Mouse (Mus musculus): ENCODE data around the gene Dop1a. TPM values are rescaled to one million over a fixed set of nuclear protein-coding genes. Genes with fewer than 3 reads are reported as not detected.

Gene Dop1a
- polyA plus RNA-seq, 1 experiment from 2014 or later = 17.1 TPM

GRCm38 (mm10) chr9:86514390-86514789, 47.4 kb downstream of the Dop1a start:
- Histone ChIP-seq H3K9me3 (no peaks in the 10 kb centered on the region), H3K36me3 (peaks cover 52% of the 10 kb centered on the region), H3K27me3 (no peaks in the 10 kb centered on the region), H3K4me3 (no peak overlapping the region), H3K4me2 (replicated peaks) (no peak overlapping the region), H3K9ac (no peak overlapping the region), H3K4me1 (no peaks in the 10 kb centered on the region), H3K27ac (no peak overlapping the region)
- no peak for ATAC-seq (ENCODE audit: low FRiP score, low read depth)
- WGBS = 89% methylated on average over 3 of the region's 3 CpGs

GRCm38 (mm10) chr9:86514798-86515197, 47.8 kb downstream of the Dop1a start:
- Histone ChIP-seq H3K9ac (no peak overlapping the region), H3K27ac (no peak overlapping the region), H3K4me1 (no peaks in the 10 kb centered on the region), H3K27me3 (no peaks in the 10 kb centered on the region), H3K4me3 (no peak overlapping the region), H3K36me3 (peaks cover 54% of the 10 kb centered on the region), H3K4me2 (replicated peaks) (no peak overlapping the region), H3K9me3 (no peaks in the 10 kb centered on the region)
- no peak for ATAC-seq (ENCODE audit: low FRiP score, low read depth)
- WGBS = 95% methylated on average over 4 of the region's 4 CpGs

GRCm38 (mm10) chr9:86522335-86522734, 55.4 kb downstream of the Dop1a start:
- no peaks in the 10 kb centered on the region for H3K9me3 ChIP-seq
- peaks cover 49% of the 10 kb centered on the region for H3K36me3 ChIP-seq
- H3K9ac ChIP-seq = no peak overlapping the region
- H3K27me3 ChIP-seq = no peaks in the 10 kb centered on the region
- H3K27ac ChIP-seq = no peak overlapping the region
- H3K4me3 ChIP-seq = no peak overlapping the region
- no peak for ATAC-seq (ENCODE audit: low FRiP score, low read depth)
- no peaks in the 10 kb centered on the region for H3K4me1 ChIP-seq
- H3K4me2 ChIP-seq (replicated peaks) = no peak overlapping the region

- ATAC-seq (ENCODE audit: low FRiP score, low read depth) = no peak
- 60% methylated on average over 2 of the region's 2 CpGs for WGBS
These were observed 58.6 kb downstream of the Dop1a start for GRCm38 (mm10) chr9:86525600-86525999.

GRCm38 (mm10) chr9:86534071-86534470, 67.1 kb downstream of the Dop1a start:
- Histone ChIP-seq H3K27ac (no peak overlapping the region), H3K4me1 (no peaks in the 10 kb centered on the region), H3K9ac (no peak overlapping the region), H3K4me3 (no peak overlapping the region), H3K9me3 (no peaks in the 10 kb centered on the region), H3K27me3 (no peaks in the 10 kb centered on the region), H3K36me3 (peaks cover 48% of the 10 kb centered on the region), H3K4me2 (replicated peaks) (no peak overlapping the region)
- no peak for ATAC-seq (ENCODE audit: low FRiP score, low read depth)
- 86% methylated on average over 5 of the region's 5 CpGs for WGBS

More at GRCm38 (mm10) chr9:86525600-86525999, 58.6 kb downstream of the Dop1a start:
- no peak overlapping the region for H3K9ac ChIP-seq
- no peaks in the 10 kb centered on the region for H3K4me1 ChIP-seq
- H3K4me3 ChIP-seq = no peak overlapping the region
- H3K9me3 ChIP-seq = no peaks in the 10 kb centered on the region
- peaks cover 48% of the 10 kb centered on the region for H3K36me3 ChIP-seq
- no peaks in the 10 kb centered on the region for H3K27me3 ChIP-seq
- no peak overlapping the region for H3K4me2 ChIP-seq (replicated peaks)
- no peak overlapping the region for H3K27ac ChIP-seq

GRCm38 (mm10) chr9:86543451-86543850, 76.5 kb downstream of the Dop1a start:
- WGBS = 97% methylated on average over 3 of the region's 3 CpGs
- H3K27ac ChIP-seq = no peak overlapping the region
- H3K9ac ChIP-seq = no peak overlapping the region
- no peaks in the 10 kb centered on the region for H3K9me3 ChIP-seq
- H3K27me3 ChIP-seq = no peaks in the 10 kb centered on the region
- no peak for ATAC-seq (ENCODE audit: low FRiP score, low read depth)
- peaks cover 66% of the 10 kb centered on the region for H3K36me3 ChIP-seq
- no peaks in the 10 kb centered on the region for H3K4me1 ChIP-seq
- no peak overlapping the region for H3K4me3 ChIP-seq
- no peak overlapping the region for H3K4me2 ChIP-seq (replicated peaks)

GRCm38 (mm10) chr9:86544559-86544958, 77.6 kb downstream of the Dop1a start:
- Histone ChIP-seq H3K27ac (no peak overlapping the region), H3K4me3 (no peak overlapping the region), H3K9me3 (no peaks in the 10 kb centered on the region), H3K27me3 (no peaks in the 10 kb centered on the region), H3K4me1 (no peaks in the 10 kb centered on the region), H3K36me3 (peaks cover 76% of the 10 kb centered on the region), H3K4me2 (replicated peaks) (no peak overlapping the region), H3K9ac (no peak overlapping the region)
- ATAC-seq (ENCODE audit: low FRiP score, low read depth) = no peak
- 69% methylated on average over 1 of the region's 1 CpGs for WGBS

- H3K4me3 ChIP-seq = no peak overlapping the region
- no peak overlapping the region for H3K27ac ChIP-seq
- no peak for ATAC-seq (ENCODE audit: low FRiP score, low read depth)
- peaks cover 72% of the 10 kb centered on the region for H3K36me3 ChIP-seq
- 85% methylated on average over 5 of the region's 5 CpGs for WGBS
- no peaks in the 10 kb centered on the region for H3K27me3 ChIP-seq
- no peaks in the 10 kb centered on the region for H3K9me3 ChIP-seq
- H3K9ac ChIP-seq = no peak overlapping the region
- H3K4me1 ChIP-seq = no peaks in the 10 kb centered on the region
- H3K4me2 ChIP-seq (replicated peaks) = no peak overlapping the region
These were observed 82.7 kb downstream of the Dop1a start for GRCm38 (mm10) chr9:86549637-86550162.

- Histone ChIP-seq H3K27me3 (no peaks in the 10 kb centered on the region), H3K4me1 (no peaks in the 10 kb centered on the region), H3K9me3 (no peaks in the 10 kb centered on the region), H3K4me2 (replicated peaks) (no peak overlapping the region), H3K9ac (no peak overlapping the region), H3K27ac (no peak overlapping the region), H3K36me3 (peaks cover 70% of the 10 kb centered on the region), H3K4me3 (no peak overlapping the region)
- ATAC-seq (ENCODE audit: low FRiP score, low read depth) = no peak
- 88% methylated on average over 3 of the region's 3 CpGs for WGBS
These were observed 83.8 kb downstream of the Dop1a start for GRCm38 (mm10) chr9:86550717-86551116.

- H3K9me3 ChIP-seq = no peaks in the 10 kb centered on the region
These were observed 86.9 kb downstream of the Dop1a start for GRCm38 (mm10) chr9:86553886-86554285.

GRCm38 (mm10) chr9:86554641-86555040, 87.7 kb downstream of the Dop1a start:
- no peaks in the 10 kb centered on the region for H3K27me3 ChIP-seq
- H3K4me3 ChIP-seq = no peak overlapping the region
- no peak overlapping the region for H3K9ac ChIP-seq
- no peak for ATAC-seq (ENCODE audit: low FRiP score, low read depth)
- H3K4me1 ChIP-seq = no peaks in the 10 kb centered on the region
- no peaks in the 10 kb centered on the region for H3K9me3 ChIP-seq
- peaks cover 81% of the 10 kb centered on the region for H3K36me3 ChIP-seq
- 90% methylated on average over 4 of the region's 4 CpGs for WGBS
- H3K27ac ChIP-seq = no peak overlapping the region
- H3K4me2 ChIP-seq (replicated peaks) = no peak overlapping the region

More at GRCm38 (mm10) chr9:86553886-86554285, 86.9 kb downstream of the Dop1a start:
- no peaks in the 10 kb centered on the region for H3K4me1 ChIP-seq
- H3K27ac ChIP-seq = no peak overlapping the region
- H3K27me3 ChIP-seq = no peaks in the 10 kb centered on the region
- no peak for ATAC-seq (ENCODE audit: low FRiP score, low read depth)
- H3K36me3 ChIP-seq = peaks cover 80% of the 10 kb centered on the region
- H3K9ac ChIP-seq = no peak overlapping the region
- 87% methylated on average over 9 of the region's 9 CpGs for WGBS
- H3K4me3 ChIP-seq = no peak overlapping the region
- no peak overlapping the region for H3K4me2 ChIP-seq (replicated peaks)

GRCm38 (mm10) chr9:86560543-86560942, 93.6 kb downstream of the Dop1a start:
- Histone ChIP-seq H3K27me3 (no peaks in the 10 kb centered on the region), H3K4me3 (no peak overlapping the region), H3K4me2 (replicated peaks) (no peak overlapping the region), H3K4me1 (no peaks in the 10 kb centered on the region), H3K27ac (no peak overlapping the region), H3K9me3 (no peaks in the 10 kb centered on the region), H3K36me3 (peaks cover 90% of the 10 kb centered on the region), H3K9ac (no peak overlapping the region)
- 87% methylated on average over 3 of the region's 3 CpGs for WGBS
- no peak for ATAC-seq (ENCODE audit: low FRiP score, low read depth)

- Histone ChIP-seq H3K36me3 (peaks cover 47% of the 10 kb centered on the region), H3K4me2 (replicated peaks) (no peak overlapping the region), H3K4me1 (peaks cover 18% of the 10 kb centered on the region), H3K4me3 (no peak overlapping the region), H3K9ac (no peak overlapping the region), H3K27ac (no peak overlapping the region), H3K9me3 (no peaks in the 10 kb centered on the region), H3K27me3 (no peaks in the 10 kb centered on the region)
- no peak for ATAC-seq (ENCODE audit: low FRiP score, low read depth)
- 85% methylated on average over 3 of the region's 3 CpGs for WGBS
These were observed 102.5 kb downstream of the Dop1a start for GRCm38 (mm10) chr9:86569314-86569910.
